Mouse (Mus musculus) embryonic facial prominence, embryonic 15.5 days (tissue): Measurements from ENCODE around the gene Slc6a19. TPM values are rescaled to one million over a fixed set of nuclear protein-coding genes. Genes with fewer than 3 reads are reported as not detected.

Experiments used
- ATAC-seq: fragments of 200-750 bp; cut with Nextera tagmentation; 2 replicates; pipeline ENCODE4 v1.8.0; 2017; ENCODE audit warnings: low read depth, moderate TSS enrichment; ENCODE audit not compliant: insufficient number of reproducible peaks, low FRiP score, low TSS enrichment
- H3K27ac ChIP-seq: fragments of 300-500 bp; sonication (generic); replicated peaks from 2 replicates; pipeline ENCODE4 v1.5.1; 2015; ENCODE audit warnings: mild to moderate bottlenecking, inconsistent platforms
- H3K27me3 ChIP-seq: fragments of 300-500 bp; sonication (generic); 2 replicates; pipeline ENCODE4 v1.6.1; 2015; ENCODE audit warnings: inconsistent platforms
- H3K36me3 ChIP-seq: fragments of 300-500 bp; sonication (generic); 2 replicates; pipeline ENCODE4 v1.6.1; 2015; ENCODE audit warnings: mild to moderate bottlenecking, inconsistent platforms
- H3K4me1 ChIP-seq: fragments of 300-500 bp; sonication (generic); 2 replicates; pipeline ENCODE4 v1.6.1; 2015; ENCODE audit warnings: inconsistent platforms
- H3K4me2 ChIP-seq: fragments of 300-500 bp; sonication (generic); replicated peaks from 2 replicates; pipeline ENCODE4 v1.6.1; 2015; ENCODE audit warnings: mild to moderate bottlenecking, inconsistent platforms
- H3K4me3 ChIP-seq: fragments of 300-500 bp; sonication (generic); replicated peaks from 2 replicates; pipeline ENCODE4 v1.5.1; 2015; ENCODE audit warnings: mild to moderate bottlenecking, inconsistent platforms
- H3K9ac ChIP-seq: fragments of 300-500 bp; sonication (generic); 2 replicates; pipeline ENCODE4 v1.6.1; 2015; ENCODE audit warnings: inconsistent platforms
- H3K9me3 ChIP-seq: fragments of 300-500 bp; sonication (generic); replicated peaks from 2 replicates; pipeline ENCODE4 v1.6.1; 2016; ENCODE audit warnings: inconsistent platforms
- WGBS: fragments of 180-500 bp; shearing (Covaris S2); methylation state at CpG from one replicate; pipeline ENCODE4 v1.1.7; 2015; 5-methylcytosine and 5-hydroxymethylcytosine counted together
- polyA plus RNA-seq: library from polyadenylated mRNA; unstranded; fragments of >200 nt; fragmentation: Nextera tagmentation; extraction: Ambion mirVana; gene quantifications from 2 replicates; pipeline ENCODE4 v1.2.1, GENCODE M21; 2015

Gene Slc6a19
- polyA plus RNA-seq, 1 experiment from 2014 or later: 0.25 TPM

DNA sequence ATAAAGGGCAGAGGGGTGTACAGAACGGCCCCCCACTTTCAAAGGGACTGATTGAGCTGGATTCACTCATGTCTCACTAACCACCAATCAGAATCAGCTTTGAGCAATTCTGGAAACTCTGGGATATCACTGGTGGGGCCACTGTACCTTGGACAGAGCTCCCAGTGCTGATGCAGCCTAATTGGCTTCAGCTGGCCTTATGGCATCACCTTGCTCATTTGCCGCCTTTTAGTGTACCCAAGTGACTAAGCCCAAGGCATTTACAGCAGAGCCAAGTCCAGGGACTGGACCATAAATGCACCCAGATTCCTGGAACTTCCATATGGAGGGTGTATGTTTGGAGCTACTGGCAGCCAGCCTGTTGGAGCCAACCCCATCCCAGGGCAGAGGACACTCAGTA, 45.7 kb downstream of the Slc6a19 start:
- no peaks in the 10 kb centered on the region for H3K27me3 ChIP-seq
- ATAC-seq: no peak
- H3K27ac ChIP-seq: no peak overlapping the region
- H3K9me3 ChIP-seq: no peaks in the 10 kb centered on the region
- H3K4me3 ChIP-seq: no peak overlapping the region
- 41% methylated on average over 2 of the region's 2 CpGs for whole genome bisulfite sequencing
- H3K4me1 ChIP-seq: no peaks in the 10 kb centered on the region
- no peak overlapping the region for H3K4me2 ChIP-seq
- no peak overlapping the region for H3K9ac ChIP-seq
- no peaks in the 10 kb centered on the region for H3K36me3 ChIP-seq

DNA sequence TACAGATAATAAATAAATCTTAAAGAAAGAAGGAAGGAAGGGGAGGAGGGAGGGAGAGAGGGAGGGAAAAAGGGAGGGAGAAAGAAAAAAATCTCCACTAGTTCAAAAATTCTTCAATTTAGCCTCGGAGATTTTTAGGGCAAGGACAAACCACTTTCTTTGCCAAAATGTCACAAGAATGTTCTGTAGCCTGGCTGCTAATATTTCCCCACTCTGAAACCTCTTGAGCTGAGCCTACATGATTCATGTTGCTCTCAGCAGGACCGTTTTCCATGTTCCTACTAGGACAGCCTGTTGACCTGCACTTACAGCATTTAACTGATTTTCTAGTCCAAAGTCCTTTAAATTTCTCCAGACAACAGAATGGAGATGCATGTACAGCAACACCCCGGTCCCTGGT, 49.7 kb downstream of the Slc6a19 start:
- 75% methylated on average over 3 of the region's 3 CpGs for WGBS
- ATAC-seq: no peak

DNA sequence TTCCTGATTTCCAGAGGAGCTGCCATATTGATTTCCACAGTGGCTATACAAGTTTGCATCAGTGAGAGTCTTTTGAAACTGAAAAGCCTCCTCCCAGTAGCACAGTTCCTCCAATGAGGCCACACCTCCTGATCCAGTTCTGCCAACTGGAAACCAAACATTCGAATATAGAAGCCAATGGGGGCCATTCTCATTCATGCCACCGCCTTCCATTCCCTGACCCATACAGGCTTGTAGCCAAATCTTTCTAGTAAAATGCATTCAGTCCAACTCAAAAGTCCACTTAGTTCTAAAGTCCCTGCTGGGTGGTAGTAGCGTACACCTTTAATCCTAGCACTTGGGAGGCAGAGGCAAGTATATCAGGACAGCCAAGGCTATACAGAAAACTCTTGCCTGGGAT, 51.4 kb downstream of the Slc6a19 start:
- Histone ChIP-seq H3K36me3 (peaks cover 19% of the 10 kb centered on the region), H3K4me3 (no peak overlapping the region), H3K4me1 (no peaks in the 10 kb centered on the region), H3K9me3 (no peaks in the 10 kb centered on the region), H3K4me2 (no peak overlapping the region), H3K27ac (no peak overlapping the region), H3K27me3 (no peaks in the 10 kb centered on the region), H3K9ac (no peak overlapping the region)
- ATAC-seq: no peak
- WGBS: 78% methylated on average over 3 of the region's 3 CpGs

More for the DNA sequence above, 49.7 kb downstream of the Slc6a19 start:
- H3K9me3 ChIP-seq: no peaks in the 10 kb centered on the region
- no peak overlapping the region for H3K9ac ChIP-seq
- H3K36me3 ChIP-seq: peaks cover 4% of the 10 kb centered on the region; the same call in 1 of the 2 replicates
- H3K27me3 ChIP-seq: no peaks in the 10 kb centered on the region
- no peak overlapping the region for H3K4me2 ChIP-seq
- H3K4me3 ChIP-seq: no peak overlapping the region
- no peak overlapping the region for H3K27ac ChIP-seq
- no peaks in the 10 kb centered on the region for H3K4me1 ChIP-seq

DNA sequence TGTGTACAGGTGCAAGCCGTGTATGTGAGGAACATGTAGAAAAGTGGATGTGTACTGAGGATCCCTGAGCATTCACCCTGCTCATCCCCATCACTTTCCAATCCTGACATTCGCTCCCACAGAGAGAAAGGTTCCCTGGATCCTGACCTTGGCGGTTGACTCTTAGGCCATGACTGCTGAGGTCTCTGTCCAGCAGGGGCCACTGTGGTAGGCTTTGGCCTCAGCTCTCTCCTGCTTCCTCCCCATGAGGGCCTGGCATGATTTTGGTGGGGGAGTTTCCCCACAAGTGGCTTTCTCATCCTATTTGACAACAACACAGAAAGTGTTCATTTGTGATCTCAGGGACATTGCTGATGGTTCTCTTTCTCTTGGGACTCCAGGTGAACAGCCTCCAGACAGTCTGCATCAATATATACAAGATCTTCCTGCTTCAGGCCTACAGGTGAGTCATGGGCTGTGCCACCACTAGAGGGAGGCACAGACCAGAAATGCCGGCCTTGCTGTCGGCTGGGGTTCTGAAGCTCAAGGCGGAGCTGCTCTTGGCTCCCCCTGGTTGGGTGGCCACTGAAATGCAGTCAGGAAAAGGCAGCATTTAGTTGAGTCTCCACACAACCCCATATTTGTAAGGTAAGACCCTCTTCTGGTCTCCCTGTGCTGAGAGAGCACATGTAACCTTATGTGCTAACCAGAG, 58.1 kb downstream of the Slc6a19 start:
- Histone ChIP-seq H3K9ac (no peak overlapping the region), H3K36me3 (peaks cover 35% of the 10 kb centered on the region), H3K27me3 (no peaks in the 10 kb centered on the region), H3K9me3 (no peaks in the 10 kb centered on the region), H3K4me2 (no peak overlapping the region), H3K4me1 (no peaks in the 10 kb centered on the region), H3K27ac (no peak overlapping the region), H3K4me3 (no peak overlapping the region)
- WGBS: 47% methylated on average over 6 of the region's 6 CpGs
- no peak for ATAC-seq

DNA sequence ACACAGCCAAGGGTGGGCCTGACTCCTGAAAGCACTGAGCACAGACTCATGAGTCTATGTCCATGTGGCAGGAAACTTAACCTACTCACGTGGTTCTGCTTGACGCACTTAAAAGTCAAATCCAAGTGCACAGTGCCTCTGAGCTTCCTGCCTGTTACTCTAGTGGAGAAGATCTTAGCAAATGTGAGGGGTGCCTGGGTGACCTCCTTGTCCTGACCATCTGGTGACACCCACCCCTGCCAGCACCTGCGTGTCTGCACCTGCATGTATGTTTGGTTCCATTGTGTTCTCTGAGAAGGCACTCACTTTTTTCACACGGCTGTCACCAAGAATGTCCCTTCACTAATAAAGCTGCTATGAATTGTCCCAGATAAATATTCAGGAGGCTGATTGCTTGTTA, 63.4 kb downstream of the Slc6a19 start:
- H3K4me2 ChIP-seq: no peak overlapping the region
- no peaks in the 10 kb centered on the region for H3K9me3 ChIP-seq
- peaks cover 20% of the 10 kb centered on the region; the same call in 1 of the 2 replicates for H3K36me3 ChIP-seq
- 85% methylated on average over 4 of the region's 4 CpGs for WGBS
- no peak overlapping the region for H3K9ac ChIP-seq
- H3K27me3 ChIP-seq: no peaks in the 10 kb centered on the region
- H3K4me3 ChIP-seq: no peak overlapping the region
- H3K27ac ChIP-seq: no peak overlapping the region
- no peaks in the 10 kb centered on the region for H3K4me1 ChIP-seq
- ATAC-seq: no peak

DNA sequence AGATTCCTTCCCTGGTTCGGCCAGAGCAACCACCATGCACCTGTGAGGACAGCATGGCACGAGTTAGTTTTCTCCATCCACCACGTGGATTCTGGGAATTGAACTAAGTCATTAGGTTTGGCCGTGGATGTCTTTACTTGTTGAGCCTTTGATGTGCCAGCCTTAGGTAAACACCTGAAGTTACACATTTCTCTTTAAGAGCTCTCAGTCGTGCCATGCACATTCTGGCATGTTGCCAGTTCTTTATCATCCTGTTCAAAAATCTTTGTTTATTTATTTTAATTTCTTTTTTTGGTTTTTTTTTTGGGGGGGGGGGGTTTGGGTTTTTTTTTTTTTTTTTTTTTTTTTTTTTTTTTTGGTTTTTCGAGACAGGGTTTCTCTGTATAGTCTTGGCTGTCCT, 66.8 kb downstream of the Slc6a19 start:
- H3K9ac ChIP-seq: no peak overlapping the region
- no peak overlapping the region for H3K27ac ChIP-seq
- no peak overlapping the region for H3K4me2 ChIP-seq
- H3K4me1 ChIP-seq: no peaks in the 10 kb centered on the region
- WGBS: 75% methylated on average over 5 of the region's 6 CpGs
- no peaks in the 10 kb centered on the region for H3K27me3 ChIP-seq
- no peak for ATAC-seq
- no peak overlapping the region for H3K4me3 ChIP-seq
- peaks cover 37% of the 10 kb centered on the region for H3K36me3 ChIP-seq
- H3K9me3 ChIP-seq: no peaks in the 10 kb centered on the region

DNA sequence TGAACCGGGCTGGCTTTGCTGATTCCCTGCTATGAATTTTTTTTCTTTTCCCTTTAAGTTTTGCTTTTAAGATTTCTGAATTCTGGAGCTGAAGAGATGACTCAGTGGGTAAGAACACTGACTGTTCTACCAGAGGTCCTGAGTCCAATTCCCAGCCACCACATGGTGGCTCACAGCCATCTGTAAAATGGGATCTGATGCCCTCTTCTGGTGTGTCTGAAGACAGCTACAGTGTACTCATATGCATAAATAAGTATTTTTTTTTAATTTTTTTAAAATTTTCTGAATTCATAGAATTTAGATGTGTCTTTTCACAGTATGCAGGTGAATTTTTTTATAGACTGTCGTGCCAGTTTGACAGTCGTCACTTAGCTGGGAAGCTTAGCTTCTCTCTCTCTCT, 72.8 kb downstream of the Slc6a19 start:
- Histone ChIP-seq H3K4me1 (peaks cover 13% of the 10 kb centered on the region), H3K9ac (no peak overlapping the region), H3K4me2 (no peak overlapping the region), H3K9me3 (no peaks in the 10 kb centered on the region), H3K36me3 (peaks cover 21% of the 10 kb centered on the region), H3K27ac (no peak overlapping the region), H3K4me3 (no peak overlapping the region), H3K27me3 (no peaks in the 10 kb centered on the region)
- 87% methylated on average over 3 of the region's 3 CpGs for WGBS
- no peak for ATAC-seq

Other genes starting within 250 kb of the Slc6a19 start
- 31.8 and 35.0 TPM in 2 replicates for gene Lpcat1, start 237.7 kb downstream of the Slc6a19 start, polyA plus RNA-seq
- 0.08 and 0.17 TPM in 2 replicates for gene Slc6a3, start 168.1 kb downstream of the Slc6a19 start, polyA plus RNA-seq
- 137 and 141 TPM in 2 replicates for gene Clptm1l, start 100.9 kb downstream of the Slc6a19 start, polyA plus RNA-seq
- gene Tert, start 78.0 kb downstream of the Slc6a19 start, polyA plus RNA-seq: 4.6 and 4.9 TPM in 2 replicates
- not detected in 2 replicates for gene Slc6a18, start 26.8 kb downstream of the Slc6a19 start, polyA plus RNA-seq
- 14.4 and 18.4 TPM in 2 replicates for gene Slc12a7, start 28.2 kb upstream of the Slc6a19 start, polyA plus RNA-seq
- gene Nkd2, start 142.8 kb upstream of the Slc6a19 start, polyA plus RNA-seq: 40.2 and 42.1 TPM in 2 replicates
- 26.2 and 28.2 TPM in 2 replicates for gene Trip13, start 232.9 kb upstream of the Slc6a19 start, polyA plus RNA-seq
- gene Brd9, start 232.9 kb upstream of the Slc6a19 start, polyA plus RNA-seq: 48.2 and 53.4 TPM in 2 replicates